Comparison of ENCODE assay signal across 17 mouse cellular contexts in genomic region chr5:34960021-34960420, GRCm38 (mm10). TPM values are rescaled to one million over a fixed set of nuclear protein-coding genes. Genes with fewer than 3 reads are reported as not detected.
DNase-seq lines count a peak whose midpoint lies in the region; ATAC-seq and TF ChIP-seq lines count a peak whose summit lies in the region.
"Had no signal": no experiment of that assay in that cellular context is flagged by ENCODE, and none has a peak within 500 bp of the region (broad histone marks: within the 10 kb centered on the region; RNA-seq: fewer than 3 reads in every experiment).

No protein-coding gene starts in this region.

- 55% methylated on average over 1 of the region's 1 CpGs for WGBS in heart, embryonic 10.5 days
- WGBS in liver, embryonic 16.5 days (ENCODE audit: insufficient replicate concordance) = 19% methylated on average over 1 of the region's 1 CpGs

- no peak for TF ChIP-seq CTCF in G1E (IDR thresholded peaks at IDR 0.05; ENCODE audit: low read depth, low read length)

- H3K4me2 ChIP-seq in liver, embryonic 16.5 days (ENCODE audit: low read depth, low read length) = peak overlapping the region; percentile 41; the same call in 1 of the 2 replicates
- H3K4me2 ChIP-seq: lung, embryonic 15.5 days; midbrain, embryonic 11.5 days had no signal

- DNase-seq in heart, embryonic 10.5 days (ENCODE audit: low spot score) = peak; percentile 91
- no peak for DNase-seq in heart, postnatal 14 days
- peak; percentile 37 for DNase-seq in G1E (ENCODE audit: low spot score)
- no peak for DNase-seq in layer of hippocampus, adult 11-12 months (ENCODE audit: low spot score)
- no peak for DNase-seq in left cerebral cortex, postnatal 25 days (ENCODE audit: low spot score in 2 of 2)
- DNase-seq: adrenal gland, postnatal 10 days; cerebellum, adult 11 months; cerebellum, postnatal 36 days; gastrocnemius, postnatal 36 days; layer of hippocampus, adult 9-11 months; left cerebral cortex, postnatal 4 days; thymus, postnatal 14 days had no signal

- no peaks in the 10 kb centered on the region for H3K27me3 ChIP-seq in heart, embryonic 10.5 days (ENCODE audit: insufficient read depth, poor library complexity, severe bottlenecking)
- H3K27me3 ChIP-seq in G1E (ENCODE audit: insufficient read depth, low read length) = peaks cover 24% of the 10 kb centered on the region
- H3K27me3 ChIP-seq in liver, embryonic 16.5 days (ENCODE audit: control insufficient read depth, insufficient read depth, low read depth, low read length) = no peaks in the 10 kb centered on the region
- H3K27me3 ChIP-seq: lung, embryonic 15.5 days had no signal

- peak overlapping the region; percentile 50; the same call in 1 of the 2 replicates for H3K27ac ChIP-seq in heart, embryonic 10.5 days
- H3K27ac ChIP-seq in liver, embryonic 16.5 days (ENCODE audit: low read length) = peak overlapping the region; percentile 87
- H3K27ac ChIP-seq: lung, embryonic 15.5 days had no signal

- peak; percentile 49 for ATAC-seq in G1E (ENCODE audit: extremely low read depth, insufficient number of reproducible peaks, low FRiP score, poor library complexity, severe bottlenecking)
- ATAC-seq in erythroblast, adult 5-6 weeks (replicated peaks; ENCODE audit: low FRiP score, poor library complexity, severe bottlenecking) = peak; percentile 71
- ATAC-seq in liver, embryonic 16.5 days (ENCODE audit: low read depth) = peak; percentile 94
- no peak for ATAC-seq in monocyte, adult 5-6 weeks (replicated peaks; ENCODE audit: insufficient number of reproducible peaks, low FRiP score, low TSS enrichment, poor library complexity, severe bottlenecking)

- H3K4me1 ChIP-seq in heart, embryonic 10.5 days = peaks cover 70% of the 10 kb centered on the region
- H3K4me1 ChIP-seq in G1E (ENCODE audit: insufficient read depth, low read depth, low read length) = peaks cover 44% of the 10 kb centered on the region
- H3K4me1 ChIP-seq in liver, embryonic 16.5 days (ENCODE audit: control insufficient read depth, low read depth, low read length) = peaks cover 65% of the 10 kb centered on the region

- no peak overlapping the region for H3K4me3 ChIP-seq in heart, embryonic 10.5 days
- H3K4me3 ChIP-seq in G1E (ENCODE audit: low read depth, low read length) = peak overlapping the region; percentile 11; the same call in 1 of the 2 replicates
- no peak overlapping the region for H3K4me3 ChIP-seq in liver, embryonic 16.5 days (ENCODE audit: low read depth, low read length)
- H3K4me3 ChIP-seq: lung, embryonic 15.5 days had no signal

- H3K9me3 ChIP-seq in heart, embryonic 10.5 days = no peaks in the 10 kb centered on the region
- no peaks in the 10 kb centered on the region for H3K9me3 ChIP-seq in G1E (replicated peaks)
- no peaks in the 10 kb centered on the region for H3K9me3 ChIP-seq in liver, embryonic 16.5 days (replicated peaks; ENCODE audit: control insufficient read depth, low read length)
- H3K9me3 ChIP-seq: lung, embryonic 15.5 days had no signal

- H3K36me3 ChIP-seq in heart, embryonic 10.5 days = peaks cover 7% of the 10 kb centered on the region
- H3K36me3 ChIP-seq in G1E (replicated peaks) = no peaks in the 10 kb centered on the region
- peaks cover 3% of the 10 kb centered on the region; the same call in 1 of the 2 replicates for H3K36me3 ChIP-seq in liver, embryonic 16.5 days (ENCODE audit: control insufficient read depth, insufficient read depth)

- intact Hi-C loops in heart, postnatal 14 days (cut with DNase I) = no loop called here
- intact Hi-C loops in left cerebral cortex, postnatal 25 days (cut with DNase I) = no loop called here

- H3K9ac ChIP-seq in liver, embryonic 16.5 days (ENCODE audit: low read depth, low read length) = peak overlapping the region; percentile 36
- H3K9ac ChIP-seq: lung, embryonic 15.5 days had no signal

RNA-seq across cellular contexts. Expression of gene Rgs12, which starts 10.8 kb away (rescaled TPM):
- polyA plus RNA-seq in heart, embryonic 10.5 days (2016; fragmentation: Nextera tagmentation; extraction: Ambion mirVana) = 32.8 and 35.3 TPM in 2 replicates
- 10 to 100 TPM; 24.3 to 30.4 TPM for total RNA-seq in heart, postnatal 14 days (2021)
- total RNA-seq in G1E (2014; fragmentation: Nextera tagmentation) = 6.5 and 14.3 TPM in 2 replicates
- total RNA-seq in G1E (2017) = 5.7 and 9.5 TPM in 2 replicates
- polyA plus RNA-seq in G1E (2012) = 1.8 and 1.9 TPM in 2 replicates
- 6.7 and 13.6 TPM in 2 replicates for total RNA-seq in erythroblast, adult 5-6 weeks (2015; ENCODE audit: low replicate concordance)
- total RNA-seq in erythroblast, adult 5-6 weeks (2017; ENCODE audit: low replicate concordance) = 23.3 and 25.0 TPM in 2 replicates
- polyA plus RNA-seq in liver, embryonic 16.5 days (2015; fragmentation: Nextera tagmentation; extraction: Ambion mirVana) = 15.7 and 16.2 TPM in 2 replicates
- 1.5 to 7.6 TPM (median 5.7 TPM) in 3 replicates for total RNA-seq in monocyte, adult 5-6 weeks (2017)
- 10 to 100 TPM; 52.3 to 62.3 TPM for total RNA-seq in left cerebral cortex, postnatal 25 days (2021)

RNA-seq across cellular contexts. Expression of gene Msantd1, which starts 52.2 kb away (rescaled TPM):
- 0.37 and 1.3 TPM in 2 replicates for polyA plus RNA-seq in heart, embryonic 10.5 days (2016; fragmentation: Nextera tagmentation; extraction: Ambion mirVana)
- total RNA-seq in heart, postnatal 14 days (2021) = under 1 TPM; 0.34 to 0.65 TPM
- not detected in 2 replicates for total RNA-seq in G1E (2014; fragmentation: Nextera tagmentation)
- 0.22 and 0.29 TPM in 2 replicates for total RNA-seq in G1E (2017)
- 0.20 and 0.25 TPM in 2 replicates for polyA plus RNA-seq in G1E (2012)
- total RNA-seq in erythroblast, adult 5-6 weeks (2015; ENCODE audit: low replicate concordance) = not detected in 2 replicates
- total RNA-seq in erythroblast, adult 5-6 weeks (2017; ENCODE audit: low replicate concordance) = 8.2 TPM in 1 of 2 replicates, not detected in the other
- polyA plus RNA-seq in liver, embryonic 16.5 days (2015; fragmentation: Nextera tagmentation; extraction: Ambion mirVana) = 0.09 and 0.37 TPM in 2 replicates
- 0.29 TPM in 1 of 3 replicates, not detected in the others for total RNA-seq in monocyte, adult 5-6 weeks (2017)
- 1 to 10 TPM; 7.6 to 8.0 TPM for total RNA-seq in left cerebral cortex, postnatal 25 days (2021)

Comparison
In these comparisons a context has a peak if more than half of its experiments do, and no peak if none do; other contexts are left out.
1. DNase-seq: peak in heart, embryonic 10.5 days (single experiment) and G1E (single experiment); none in heart, postnatal 14 days (0 of 2), layer of hippocampus, adult 11-12 months (single experiment) and left cerebral cortex, postnatal 25 days (0 of 2).